Mouse (Mus musculus) lung, postnatal 0 days (tissue): ENCODE measurements at regions not wholly inside any gene's neighbourhood (a gene's known extent, or its start where the extent isn't known, plus 50 kb on each side); places are given as distances from the start of the nearest gene placed in this dataset.
A peak's percentile ranks its signal among the peaks of the same experiment; 100 is the strongest.
"Not testable (repeated sequence)": the region's sequence is repeated elsewhere in the genome, so short reads cannot be mapped to it uniquely, and the experiment has no call there.

ENCODE experiments used
- ATAC-seq: fragments of 200-750 bp; cut with Nextera tagmentation; 2 replicates; pipeline ENCODE4 v1.8.0; 2017; ENCODE audit warnings: moderate library complexity
- DNase-seq: peaks from one replicate; pipeline ENCODE4 v3.0.0-alpha.2; 2016; ENCODE audit warnings: low spot score
- H3K27ac ChIP-seq: fragments of 300-500 bp; sonication (generic); 2 replicates; pipeline ENCODE4 v1.5.1; 2014; ENCODE audit warnings: antibody characterized with exemption, mild to moderate bottlenecking, low read length, mixed read lengths
- H3K27me3 ChIP-seq: fragments of 300-500 bp; sonication (generic); replicated peaks from 2 replicates; pipeline ENCODE4 v1.6.1; 2014; ENCODE audit warnings: low read length, mixed read lengths; ENCODE audit not compliant: insufficient read depth
- H3K36me3 ChIP-seq: fragments of 300-500 bp; sonication (generic); 2 replicates; pipeline ENCODE4 v1.6.1; 2014; ENCODE audit warnings: low read length, mixed read lengths; ENCODE audit not compliant: insufficient read depth
- H3K4me1 ChIP-seq: fragments of 300-500 bp; sonication (generic); 2 replicates; pipeline ENCODE4 v1.6.1; 2014; ENCODE audit warnings: antibody characterized with exemption, low read depth, low read length, mixed read lengths; ENCODE audit not compliant: insufficient read depth
- H3K4me2 ChIP-seq: fragments of 300-500 bp; sonication (generic); replicated peaks from 2 replicates; pipeline ENCODE4 v1.6.1; 2014; ENCODE audit warnings: low read depth, mild to moderate bottlenecking, low read length, moderate library complexity, mixed read lengths
- H3K4me3 ChIP-seq: fragments of 300-500 bp; sonication (generic); 2 replicates; pipeline ENCODE4 v1.5.1; 2014; ENCODE audit warnings: low read depth, low read length
- H3K9ac ChIP-seq: fragments of 300-500 bp; sonication (generic); replicated peaks from 2 replicates; pipeline ENCODE4 v1.6.1; 2014; ENCODE audit warnings: low read depth, mild to moderate bottlenecking
- H3K9me3 ChIP-seq: fragments of 300-500 bp; sonication (generic); 2 replicates; pipeline ENCODE4 v1.6.1; 2016; ENCODE audit warnings: low read length, mixed read lengths
- WGBS: fragments of 180-500 bp; shearing (Covaris S2); extraction: QIAGEN DNeasy Blood & Tissue Kit; methylation state at CpG from one replicate; pipeline ENCODE4 v1.1.7; 2014; 5-methylcytosine and 5-hydroxymethylcytosine counted together

GRCm38 (mm10) chr12:22745556-22745955 is 1034.5 kb downstream of the Gm10330 start:
- Histone ChIP-seq H3K4me3 (peak overlapping the region; percentile 5; the same call in 1 of the 2 replicates), H3K4me2 (peak overlapping the region; percentile 28)
- H3K36me3 ChIP-seq, H3K4me1 ChIP-seq, H3K9me3 ChIP-seq, DNase-seq, H3K27ac ChIP-seq, ATAC-seq, H3K9ac ChIP-seq, H3K27me3 ChIP-seq: not testable (repeated sequence)
- 6% methylated on average over 18 of the region's 40 CpGs for WGBS

GRCm38 (mm10) chr12:22745067-22745466 is 1035.0 kb downstream of the Gm10330 start:
- H3K27ac ChIP-seq, ATAC-seq, DNase-seq, H3K27me3 ChIP-seq, H3K36me3 ChIP-seq, H3K9me3 ChIP-seq, H3K4me1 ChIP-seq, H3K9ac ChIP-seq: not testable (repeated sequence)
- 10% methylated on average over 20 of the region's 43 CpGs for WGBS
- peak overlapping the region; percentile 28; the same call in 1 of the 2 replicates for H3K4me2 ChIP-seq
- peak overlapping the region; percentile 5; the same call in 1 of the 2 replicates for H3K4me3 ChIP-seq
